Mouse (Mus musculus) limb, embryonic 12.5 days (tissue): ENCODE data around the gene Rsrp1. TPM values are rescaled to one million over a fixed set of nuclear protein-coding genes. Genes with fewer than 3 reads are reported as not detected.

Source experiments
- ATAC-seq: fragments of 200-750 bp; cut with Nextera tagmentation; 2 replicates; pipeline ENCODE4 v1.8.0; 2017; ENCODE audit warnings: low read depth, moderate TSS enrichment; ENCODE audit not compliant: insufficient number of reproducible peaks, insufficient read depth, low FRiP score, low TSS enrichment
- H3K27ac ChIP-seq: fragments of 300-500 bp; sonication (generic); 2 replicates; pipeline ENCODE4 v1.5.1; 2016; ENCODE audit warnings: mild to moderate bottlenecking, moderate library complexity
- H3K27me3 ChIP-seq: fragments of 300-500 bp; sonication (generic); 2 replicates; pipeline ENCODE4 v1.6.1; 2016; ENCODE audit warnings: mild to moderate bottlenecking, moderate library complexity
- H3K36me3 ChIP-seq: fragments of 300-500 bp; sonication (generic); 2 replicates; pipeline ENCODE4 v1.6.1; 2016; ENCODE audit warnings: mild to moderate bottlenecking, moderate library complexity
- H3K4me1 ChIP-seq: fragments of 300-500 bp; sonication (generic); replicated peaks from 2 replicates; pipeline ENCODE4 v1.6.1; 2016
- H3K4me2 ChIP-seq: fragments of 300-500 bp; sonication (generic); 2 replicates; pipeline ENCODE4 v1.6.1; 2016; ENCODE audit warnings: mild to moderate bottlenecking, moderate library complexity
- H3K4me3 ChIP-seq: fragments of 300-500 bp; sonication (generic); replicated peaks from 2 replicates; pipeline ENCODE4 v1.5.1; 2016; ENCODE audit warnings: mild to moderate bottlenecking
- H3K9ac ChIP-seq: fragments of 300-500 bp; sonication (generic); replicated peaks from 2 replicates; pipeline ENCODE4 v1.6.1; 2016; ENCODE audit warnings: mild to moderate bottlenecking, moderate library complexity
- H3K9me3 ChIP-seq: fragments of 300-500 bp; sonication (generic); 2 replicates; pipeline ENCODE4 v1.6.1; 2016; ENCODE audit warnings: mild to moderate bottlenecking, moderate library complexity
- WGBS: fragments of 180-500 bp; shearing (Covaris S2); methylation state at CpG from one replicate; pipeline ENCODE4 v1.1.7; 2016; 5-methylcytosine and 5-hydroxymethylcytosine counted together
- polyA plus RNA-seq: library from polyadenylated mRNA; unstranded; fragments of >200 nt; fragmentation: Nextera tagmentation; extraction: Ambion mirVana; gene quantifications from 2 replicates; pipeline ENCODE4 v1.2.1, GENCODE M21; 2016

The Rsrp1 gene
- polyA plus RNA-seq, 1 experiment from 2014 or later, result 528 TPM

GRCm38 (mm10) chr4:134922111-134922924, 1.1 kb upstream of the Rsrp1 start:
- no peaks in the 10 kb centered on the region for H3K27me3 ChIP-seq
- peak overlapping the region; percentile 100 for H3K4me3 ChIP-seq
- 56% methylated on average over 10 of the region's 10 CpGs for WGBS
- H3K9ac ChIP-seq, result peak overlapping the region; percentile 97
- no peaks in the 10 kb centered on the region for H3K9me3 ChIP-seq
- H3K4me1 ChIP-seq, result peaks cover 19% of the 10 kb centered on the region
- H3K4me2 ChIP-seq, result peak overlapping the region; percentile 81
- peaks cover 23% of the 10 kb centered on the region for H3K36me3 ChIP-seq
- peak overlapping the region; percentile 92 for H3K27ac ChIP-seq
- ATAC-seq, result no peak

GRCm38 (mm10) chr4:134922925-134923244, 507 bp upstream of the Rsrp1 start:
- peak overlapping the region; percentile 81 for H3K4me2 ChIP-seq
- 0% methylated on average over 13 of the region's 13 CpGs for WGBS
- H3K9ac ChIP-seq, result peak overlapping the region; percentile 97
- no peaks in the 10 kb centered on the region for H3K27me3 ChIP-seq
- no peaks in the 10 kb centered on the region for H3K9me3 ChIP-seq
- peak overlapping the region; percentile 92 for H3K27ac ChIP-seq
- H3K36me3 ChIP-seq, result peaks cover 28% of the 10 kb centered on the region
- H3K4me1 ChIP-seq, result peaks cover 19% of the 10 kb centered on the region
- no peak for ATAC-seq
- peak overlapping the region; percentile 100 for H3K4me3 ChIP-seq

DNA sequence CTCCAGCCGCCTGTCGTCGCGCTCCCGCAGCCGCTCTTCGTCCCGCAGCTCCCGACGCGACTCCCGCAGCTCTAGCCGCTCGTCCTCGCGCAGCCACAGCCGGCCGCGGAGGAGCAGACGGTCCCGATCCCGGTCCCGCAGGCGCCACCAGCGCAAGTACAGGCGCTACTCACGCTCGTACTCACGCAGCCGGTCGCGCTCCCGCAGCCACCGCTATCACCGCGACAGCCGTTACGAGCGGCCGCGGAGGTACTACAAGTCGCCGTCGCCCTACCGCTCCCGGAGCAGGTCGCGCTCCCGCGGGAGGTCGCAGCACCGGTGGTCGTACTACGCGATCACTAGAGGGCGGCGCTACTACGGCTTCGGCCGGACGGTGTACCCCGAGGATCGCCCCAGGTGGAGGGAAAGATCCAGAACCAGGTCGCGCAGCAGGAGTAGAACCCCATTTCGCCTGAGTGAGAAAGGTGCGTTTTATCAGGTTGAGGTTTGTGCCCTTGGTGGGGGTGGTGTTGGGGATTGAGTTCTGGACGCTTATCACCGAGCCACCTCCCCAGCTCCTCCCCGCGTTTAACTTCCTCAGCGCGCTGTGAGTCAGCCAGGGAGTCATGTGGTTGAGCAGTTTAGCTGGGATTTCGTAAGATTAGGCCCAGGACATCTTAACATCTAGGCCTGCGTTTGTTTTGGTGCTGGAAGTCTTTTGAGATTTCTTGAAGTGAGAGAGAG, 788 bp downstream of the Rsrp1 start:
- Histone ChIP-seq H3K9me3 (no peaks in the 10 kb centered on the region), H3K9ac (peak overlapping the region; percentile 97), H3K36me3 (peaks cover 35% of the 10 kb centered on the region), H3K27ac (peak overlapping the region; percentile 92), H3K4me2 (peak overlapping the region; percentile 81), H3K27me3 (no peaks in the 10 kb centered on the region), H3K4me1 (peaks cover 19% of the 10 kb centered on the region), H3K4me3 (peak overlapping the region; percentile 100)
- no peak for ATAC-seq
- under 1% methylated on average over 75 of the region's 75 CpGs for WGBS

- peak overlapping the region; percentile 81 for H3K4me2 ChIP-seq
- peak overlapping the region; percentile 100 for H3K4me3 ChIP-seq
- 80% methylated on average over 8 of the region's 8 CpGs for WGBS
- H3K27me3 ChIP-seq, result no peaks in the 10 kb centered on the region
- H3K9me3 ChIP-seq, result no peaks in the 10 kb centered on the region
- H3K27ac ChIP-seq, result no peak overlapping the region
- peaks cover 19% of the 10 kb centered on the region for H3K4me1 ChIP-seq
- peaks cover 35% of the 10 kb centered on the region for H3K36me3 ChIP-seq
- H3K9ac ChIP-seq, result no peak overlapping the region
- ATAC-seq, result no peak
These were observed 1.8 kb downstream of the Rsrp1 start for GRCm38 (mm10) chr4:134925206-134925605.

DNA sequence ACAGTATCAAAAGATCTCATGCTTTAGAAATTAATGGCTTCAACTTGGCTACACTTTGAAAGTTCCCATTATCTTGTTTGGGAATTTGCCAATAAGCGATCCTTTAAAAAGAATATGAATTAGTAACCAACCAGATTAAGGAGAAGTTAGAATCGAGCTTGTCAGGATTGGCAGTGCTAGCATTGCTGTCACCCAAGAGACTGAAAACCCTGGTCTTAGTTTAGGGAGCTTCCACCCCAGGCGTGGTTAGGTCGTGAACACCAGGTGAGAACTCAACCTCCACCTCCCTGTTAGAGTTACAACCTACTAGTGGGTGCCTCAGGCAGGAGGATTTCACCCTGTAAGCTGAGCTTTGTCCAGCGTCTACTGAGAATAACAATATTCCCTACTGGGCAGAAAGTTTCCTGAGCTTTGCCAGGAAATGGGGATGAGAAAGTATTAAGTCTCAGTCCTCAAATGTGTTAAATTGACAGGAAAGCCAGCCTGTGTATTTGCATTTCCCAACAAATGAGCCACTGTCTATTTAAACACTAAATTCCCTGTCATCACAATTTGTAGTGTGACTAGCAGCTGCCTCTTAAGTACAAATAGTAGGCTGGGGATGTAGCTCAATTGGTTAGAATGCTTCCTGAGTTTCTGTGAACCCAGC, 4.5 kb downstream of the Rsrp1 start:
- Histone ChIP-seq H3K9me3 (no peaks in the 10 kb centered on the region), H3K27ac (no peak overlapping the region), H3K4me1 (peaks cover 23% of the 10 kb centered on the region), H3K27me3 (no peaks in the 10 kb centered on the region), H3K4me2 (no peak overlapping the region), H3K36me3 (peaks cover 44% of the 10 kb centered on the region), H3K9ac (no peak overlapping the region), H3K4me3 (no peak overlapping the region)
- WGBS, result 74% methylated on average over 5 of the region's 5 CpGs
- no peak for ATAC-seq

- 61% methylated on average over 1 of the region's 1 CpGs for WGBS
- no peak for ATAC-seq
- no peak overlapping the region for H3K4me2 ChIP-seq
- no peak overlapping the region for H3K27ac ChIP-seq
- no peaks in the 10 kb centered on the region for H3K27me3 ChIP-seq
- H3K36me3 ChIP-seq, result peaks cover 49% of the 10 kb centered on the region
- H3K9ac ChIP-seq, result no peak overlapping the region
- H3K4me1 ChIP-seq, result peaks cover 23% of the 10 kb centered on the region
- no peaks in the 10 kb centered on the region for H3K9me3 ChIP-seq
- no peak overlapping the region for H3K4me3 ChIP-seq
These were observed 5.1 kb downstream of the Rsrp1 start for GRCm38 (mm10) chr4:134928464-134928836.

DNA sequence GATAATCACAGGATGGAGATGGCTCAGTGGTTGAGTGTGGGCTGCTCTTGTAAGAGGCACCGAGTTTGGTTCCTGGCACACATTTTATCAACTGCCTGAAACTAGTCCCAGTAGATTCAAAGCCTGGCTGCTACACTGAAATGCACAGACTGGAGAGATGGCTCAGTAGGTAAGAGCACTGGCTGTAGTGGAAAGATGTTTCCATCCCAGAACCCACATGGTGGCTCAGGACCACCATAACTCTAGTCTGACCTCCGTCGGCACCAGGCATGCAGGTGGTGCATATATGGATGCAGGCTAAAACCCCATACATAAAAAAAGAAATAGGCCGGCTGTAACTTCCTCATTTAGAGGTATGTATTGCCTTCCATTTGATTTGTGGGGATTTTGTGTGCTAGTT, 6.1 kb downstream of the Rsrp1 start:
- Histone ChIP-seq H3K4me2 (no peak overlapping the region), H3K9ac (no peak overlapping the region), H3K27me3 (no peaks in the 10 kb centered on the region), H3K4me1 (peaks cover 23% of the 10 kb centered on the region), H3K36me3 (peaks cover 60% of the 10 kb centered on the region), H3K4me3 (no peak overlapping the region), H3K27ac (no peak overlapping the region), H3K9me3 (no peaks in the 10 kb centered on the region)
- WGBS, result 84% methylated on average over 4 of the region's 4 CpGs
- no peak for ATAC-seq

- peaks cover 21% of the 10 kb centered on the region for H3K4me1 ChIP-seq
- H3K27me3 ChIP-seq, result no peaks in the 10 kb centered on the region
- H3K9me3 ChIP-seq, result no peaks in the 10 kb centered on the region
- H3K4me2 ChIP-seq, result peak overlapping the region; percentile 81
- peaks cover 65% of the 10 kb centered on the region for H3K36me3 ChIP-seq
- H3K27ac ChIP-seq, result no peak overlapping the region
- peak overlapping the region; percentile 99 for H3K4me3 ChIP-seq
- no peak overlapping the region for H3K9ac ChIP-seq
- WGBS, result 32% methylated on average over 9 of the region's 9 CpGs
- ATAC-seq, result no peak
These were observed 6.8 kb downstream of the Rsrp1 start for GRCm38 (mm10) chr4:134930190-134930589.

DNA sequence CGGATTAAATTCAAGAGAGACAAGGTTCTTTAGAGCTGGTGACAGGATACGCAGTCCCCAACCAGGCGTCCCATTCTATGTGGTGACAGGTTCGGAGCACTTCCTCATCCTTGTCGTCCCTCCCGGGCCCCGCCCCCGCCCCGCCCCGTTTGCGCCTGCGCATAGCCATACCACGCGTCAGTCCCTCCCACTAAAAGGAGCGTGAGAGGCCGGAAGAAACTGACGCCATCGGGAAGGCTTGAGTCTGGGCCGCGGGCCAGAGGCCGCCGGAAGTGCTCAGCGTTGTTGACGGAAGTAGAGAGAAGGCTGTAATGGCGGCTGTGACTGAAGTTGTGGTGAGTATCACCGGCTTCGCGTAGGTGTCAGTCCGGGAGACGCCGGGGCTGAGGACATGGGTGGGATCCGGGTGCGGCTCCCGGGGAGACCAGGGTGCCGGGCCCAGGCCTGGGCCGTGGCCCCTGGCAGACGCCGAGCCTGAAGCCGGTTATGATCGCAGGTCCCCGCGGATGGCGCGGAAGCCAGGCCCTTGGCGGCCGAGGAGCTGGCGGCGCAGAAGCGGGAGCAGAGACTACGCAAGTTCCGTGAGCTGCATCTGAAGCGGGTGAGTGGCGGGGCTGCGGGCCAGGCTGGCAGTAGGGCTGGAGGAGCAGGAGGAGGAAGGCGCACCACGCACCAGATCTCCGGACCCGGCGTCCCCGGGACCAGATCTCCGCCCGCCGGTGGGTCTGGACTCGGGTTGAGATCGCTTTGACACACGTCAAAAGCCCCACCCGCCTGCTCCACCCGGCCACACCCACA, 7.5 kb downstream of the Rsrp1 start, which contains the start of gene Syf2:
Syf2 (plus strand) TSS at position 215 of the 798 bp plus-strand sequence.
- Histone ChIP-seq H3K4me2 (peak within 1 kb of the TSS; percentile 81), H3K9ac (peak within 1 kb of the TSS; percentile 77), H3K27ac (peak within 1 kb of the TSS; percentile 81), H3K27me3 (no peaks in the 10 kb centered on the region), H3K36me3 (peaks cover 65% of the 10 kb centered on the region), H3K9me3 (no peaks in the 10 kb centered on the region), H3K4me3 (peak within 1 kb of the TSS; percentile 99), H3K4me1 (peaks cover 14% of the 10 kb centered on the region)
- peak; percentile 90 for ATAC-seq
- under 1% methylated on average over 65 of the region's 68 CpGs for WGBS

DNA sequence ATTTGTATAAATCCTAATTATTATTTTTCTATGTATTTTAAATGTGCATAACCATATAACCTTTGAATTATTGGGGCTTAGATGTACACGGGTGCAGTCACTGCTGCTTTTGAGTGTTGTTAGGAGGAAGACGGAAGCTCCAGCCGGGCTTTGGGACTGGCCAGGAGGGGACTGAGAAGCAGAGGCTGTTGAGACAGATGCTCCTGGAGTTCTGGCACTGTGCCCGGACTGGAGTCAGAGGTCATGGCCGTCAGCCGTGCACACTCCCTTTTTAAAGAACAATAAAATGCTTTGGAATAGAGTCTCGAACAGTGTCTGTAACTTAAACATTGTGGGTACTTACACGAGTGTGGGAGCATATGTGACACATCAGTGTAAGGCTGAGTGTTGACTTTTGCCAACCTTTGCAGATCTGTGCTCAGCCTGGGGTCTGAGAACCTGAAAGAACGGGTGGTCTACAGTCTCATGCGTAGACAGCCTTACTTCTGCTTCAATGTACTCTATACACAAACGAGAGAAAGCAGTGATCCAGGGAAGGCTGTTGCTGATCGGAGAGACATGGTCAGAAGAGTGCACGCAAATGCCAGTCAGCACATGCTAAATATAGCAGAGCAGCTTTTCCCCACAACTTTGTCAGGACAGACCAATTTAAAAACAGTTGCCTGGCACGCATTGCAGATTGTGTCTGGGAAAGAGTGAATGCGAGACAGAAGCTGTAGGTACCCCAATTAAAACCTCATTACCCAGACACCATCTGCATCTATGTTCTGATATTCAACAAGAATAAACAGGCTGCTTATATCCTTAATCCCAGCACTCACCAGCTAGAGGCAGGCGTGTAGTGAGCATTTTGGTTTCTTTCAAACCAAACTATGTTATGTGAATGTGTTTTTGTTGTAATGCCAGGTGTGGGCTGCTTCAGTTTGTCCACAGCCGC, 14.1 kb downstream of the Rsrp1 start:
- Histone ChIP-seq H3K27ac (no peak overlapping the region), H3K4me1 (0 out of 2 replicates have a peak, but pooled peaks cover 3% of the 10 kb centered on the region), H3K9me3 (no peaks in the 10 kb centered on the region), H3K27me3 (peaks cover 13% of the 10 kb centered on the region), H3K4me2 (no peak overlapping the region), H3K4me3 (no peak overlapping the region), H3K36me3 (peaks cover 52% of the 10 kb centered on the region), H3K9ac (no peak overlapping the region)
- ATAC-seq, result no peak
- 68% methylated on average over 17 of the region's 17 CpGs for WGBS
